Mouse (Mus musculus) retina, postnatal 1 day (tissue): ENCODE results near the gene Klhl31.

Source experiments
- DNase-seq: peaks from one replicate; pipeline ENCODE4 v3.0.0-alpha.2; 2012

Klhl31 gene

GRCm38 (mm10) chr9:77624171-77624570 lies 12.1 kb upstream of the Klhl31 start:
- no peak for DNase-seq

- peak; percentile 26 for DNase-seq
Observed at GRCm38 (mm10) chr9:77628676-77629075, 7.6 kb upstream of the Klhl31 start.

DNA sequence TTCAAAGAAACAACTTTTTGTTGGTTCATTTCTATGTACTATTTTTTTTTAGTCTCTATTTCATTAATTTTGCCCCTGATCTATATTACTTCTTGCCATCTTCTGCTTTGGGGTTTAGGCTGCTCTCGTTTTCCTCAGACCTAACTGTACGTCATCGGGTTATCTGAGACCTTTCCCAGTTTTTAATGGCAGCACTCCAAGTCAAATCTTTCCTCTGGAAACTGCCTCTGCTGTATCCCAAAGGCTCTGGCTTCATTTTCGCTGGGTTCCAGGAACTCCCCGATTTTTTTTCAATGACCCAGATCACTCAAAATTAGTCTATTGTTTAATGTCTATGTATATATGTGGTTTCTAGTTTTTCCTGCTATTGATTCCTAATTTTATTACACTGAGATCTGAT lies 6.6 kb upstream of the Klhl31 start:
- no peak for DNase-seq

DNA sequence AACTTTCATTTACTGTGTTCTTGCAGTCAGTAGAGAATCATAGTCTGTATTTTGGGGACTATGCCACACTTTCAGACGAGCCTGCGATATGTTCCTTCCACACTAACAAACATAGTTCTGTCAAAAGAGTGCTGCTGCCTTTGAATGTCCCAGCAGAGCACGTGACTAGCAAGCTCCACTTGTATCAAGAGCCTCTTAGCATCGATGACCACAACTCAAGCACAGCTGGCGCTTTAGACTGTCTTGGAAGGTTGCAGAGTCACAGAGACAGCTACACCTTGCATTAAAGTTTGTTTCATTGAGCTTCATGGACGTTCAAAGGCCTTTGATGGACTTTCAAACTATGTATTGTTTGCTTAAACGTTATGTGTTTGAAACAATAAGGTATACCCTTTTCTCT lies 5.5 kb upstream of the Klhl31 start:
- DNase-seq, result no peak

GRCm38 (mm10) chr9:77632432-77632831 lies 3.9 kb upstream of the Klhl31 start:
- no peak for DNase-seq

GRCm38 (mm10) chr9:77636003-77636402 lies 297 bp upstream of the Klhl31 start:
- no peak for DNase-seq

- no peak for DNase-seq
Observed at GRCm38 (mm10) chr9:77637357-77637756, 1.1 kb downstream of the Klhl31 start.

DNA sequence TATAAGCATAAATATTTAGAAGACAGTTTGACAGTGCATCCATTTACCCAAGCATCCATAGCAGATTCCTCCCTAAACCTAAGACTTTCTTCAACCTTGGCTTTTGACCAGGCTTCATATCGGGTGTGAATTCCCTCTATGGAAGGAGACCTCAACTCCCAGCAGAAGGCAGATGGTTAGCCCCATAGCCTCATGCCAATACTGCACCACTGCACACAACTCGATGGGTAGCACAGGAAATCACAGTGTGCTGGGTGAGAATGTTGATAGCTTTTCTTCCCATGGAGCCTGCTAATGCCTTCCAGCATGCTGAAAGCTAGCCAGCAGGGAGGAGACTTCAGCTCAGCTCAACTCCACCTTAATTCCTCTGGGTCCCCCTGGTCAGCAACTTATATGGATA lies 8.9 kb downstream of the Klhl31 start:
- no peak for DNase-seq

DNA sequence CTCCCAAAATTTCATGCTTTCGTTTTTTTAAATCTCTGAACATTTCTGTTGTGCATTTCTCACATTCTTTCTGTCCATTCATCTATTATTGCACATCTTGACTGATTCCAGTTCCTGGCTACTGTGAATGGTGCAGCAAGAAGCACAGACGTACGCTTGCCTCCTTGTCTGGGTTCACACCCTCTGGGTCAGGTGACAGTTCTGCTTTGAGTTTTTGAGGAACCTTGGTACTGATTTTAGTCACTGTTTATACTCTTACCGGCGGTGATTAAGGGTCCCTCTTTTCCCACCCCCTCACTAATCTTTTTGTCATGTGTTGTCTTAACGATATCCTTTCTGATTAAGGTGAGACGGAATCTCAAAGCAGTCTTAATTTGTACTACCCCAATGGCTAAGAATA lies 15.5 kb downstream of the Klhl31 start:
- no peak for DNase-seq

- DNase-seq, result no peak
Observed at GRCm38 (mm10) chr9:77653907-77654306, 17.6 kb downstream of the Klhl31 start.

- peak; percentile 84 for DNase-seq
Observed at GRCm38 (mm10) chr9:77655181-77655934, 19.1 kb downstream of the Klhl31 start.

DNA sequence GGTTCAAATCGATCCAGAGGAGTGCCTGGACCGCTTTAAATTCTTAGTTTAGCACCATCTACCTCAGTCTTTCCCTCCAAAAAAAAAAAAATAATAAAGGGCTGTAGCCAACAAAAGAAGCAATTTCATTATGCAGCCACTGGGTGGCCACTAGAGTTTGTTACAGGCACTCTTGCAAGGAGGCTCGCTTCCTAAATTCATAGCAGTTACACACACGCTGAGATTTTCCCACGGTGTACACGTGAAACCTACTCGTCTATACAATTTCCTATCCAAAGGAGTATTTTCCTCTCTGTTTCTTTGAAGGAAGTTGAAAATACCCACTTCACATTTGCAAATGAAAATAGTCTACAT lies 19.6 kb downstream of the Klhl31 start:
- DNase-seq, result peak; percentile 89

GRCm38 (mm10) chr9:77662917-77663316 lies 26.6 kb downstream of the Klhl31 start:
- no peak for DNase-seq

DNA sequence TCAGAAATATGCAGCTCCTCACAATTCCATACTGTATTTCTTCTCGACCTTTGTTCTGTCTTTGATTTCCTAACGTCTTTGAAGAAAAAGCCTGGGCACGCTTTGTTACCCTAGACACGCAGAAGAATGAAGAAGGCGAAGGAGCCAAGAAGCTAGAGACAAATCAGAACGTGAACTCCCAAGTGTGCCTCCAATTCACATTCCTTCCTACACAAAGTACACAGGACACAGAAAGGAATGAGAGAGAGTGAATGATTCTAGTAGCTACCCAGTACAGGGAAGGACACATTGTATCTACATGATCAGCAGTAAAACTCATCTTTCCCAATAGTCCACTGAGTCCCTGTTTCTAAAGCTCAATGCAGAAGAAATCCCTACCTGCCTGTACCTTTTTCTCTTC lies 33.8 kb downstream of the Klhl31 start:
- DNase-seq, result no peak

DNA sequence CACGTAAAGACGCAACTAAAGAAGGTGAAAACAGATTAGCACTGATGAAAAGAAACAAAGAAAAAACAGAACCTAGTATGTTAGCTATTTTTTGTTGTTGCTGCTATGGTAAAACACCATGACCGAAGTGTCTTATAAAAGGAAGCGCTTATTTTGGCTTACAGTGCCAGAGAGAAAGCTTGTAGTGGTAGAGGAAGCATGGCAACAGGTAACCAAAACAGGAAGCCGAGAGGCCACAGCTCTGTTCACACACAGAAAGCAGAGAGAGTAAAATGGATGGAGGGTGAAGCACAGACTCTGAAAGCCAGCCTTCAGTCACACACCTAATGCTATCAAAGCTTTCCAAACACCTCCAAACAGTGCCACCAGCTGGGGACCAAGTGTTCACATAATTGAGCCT lies 34.7 kb downstream of the Klhl31 start:
- DNase-seq, result no peak

DNA sequence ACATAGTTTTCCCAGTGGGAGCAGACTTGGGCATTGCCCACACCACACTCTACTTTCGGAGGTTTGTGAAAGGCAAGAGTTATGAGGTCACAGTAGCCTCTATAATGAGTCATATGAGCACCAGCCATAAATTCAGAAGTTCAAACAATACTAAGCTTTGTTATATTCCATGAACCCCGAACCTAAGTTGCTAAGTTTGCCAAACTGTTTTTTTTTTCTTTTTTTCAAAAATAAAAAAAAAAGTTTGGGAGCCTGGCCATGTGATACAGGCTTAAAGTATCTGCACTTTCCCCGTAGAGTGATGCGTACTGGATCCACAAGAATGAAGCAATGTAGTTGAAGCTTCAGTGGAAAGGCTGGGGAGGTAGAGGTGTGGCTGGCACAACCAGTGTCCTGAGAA lies 36.9 kb downstream of the Klhl31 start:
- no peak for DNase-seq

- no peak for DNase-seq
Observed at GRCm38 (mm10) chr9:77673986-77674385, 37.7 kb downstream of the Klhl31 start.

DNA sequence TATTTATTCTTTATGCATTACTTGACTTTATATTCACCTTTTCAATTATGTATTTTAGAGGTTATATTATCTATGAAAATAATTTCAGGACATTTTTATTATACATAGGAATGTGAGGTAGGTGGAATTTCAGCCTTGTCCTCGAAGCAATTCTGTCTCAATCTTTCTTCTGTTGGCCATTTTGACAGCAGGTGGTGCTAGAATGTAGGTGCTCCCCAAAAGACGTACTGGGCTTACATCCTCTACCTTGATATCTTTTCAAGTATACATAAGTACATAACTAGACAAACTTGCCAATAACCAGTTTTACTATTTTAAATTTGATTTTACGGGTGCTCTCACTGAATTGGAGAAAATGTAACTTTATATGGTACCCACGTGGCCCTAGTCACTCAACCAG lies 48.6 kb downstream of the Klhl31 start:
- DNase-seq, result no peak

DNA sequence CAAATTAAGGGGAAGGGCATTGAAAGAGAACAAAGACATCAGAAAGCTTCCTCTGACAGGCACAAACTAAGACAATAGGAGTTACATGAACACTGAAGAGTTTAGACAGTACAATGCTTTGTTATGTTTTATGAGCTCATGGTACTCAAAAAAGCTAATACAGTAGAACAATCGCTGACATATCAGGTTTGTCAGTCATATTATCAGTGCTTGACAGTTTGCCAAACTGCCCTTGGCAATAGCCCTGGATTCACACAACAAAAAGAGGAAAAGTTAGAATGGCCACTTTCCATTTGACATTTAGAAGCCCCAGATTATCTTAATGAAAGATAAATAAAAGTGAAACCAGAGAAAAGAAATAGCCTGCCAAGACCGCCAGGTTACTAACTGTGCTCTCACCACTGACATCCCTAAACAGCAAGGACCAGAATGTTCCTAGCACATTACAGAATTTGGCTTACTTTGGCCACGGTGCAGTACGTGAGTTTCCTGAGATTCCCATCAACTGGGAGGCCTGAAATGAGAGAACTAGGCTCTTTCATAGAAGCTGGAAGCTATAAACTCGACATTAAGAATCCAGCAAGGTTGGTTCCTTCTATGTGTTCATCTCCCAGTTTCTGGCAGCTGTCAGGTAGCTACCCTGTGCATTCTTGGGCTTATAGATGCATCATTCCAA lies 49.7 kb downstream of the Klhl31 start:
- peak; percentile 57 for DNase-seq

- DNase-seq, result no peak
Observed at GRCm38 (mm10) chr9:77692707-77693106, 56.4 kb downstream of the Klhl31 start.

- DNase-seq, result no peak
Observed at GRCm38 (mm10) chr9:77693405-77693804, 57.1 kb downstream of the Klhl31 start.

- no peak for DNase-seq
Observed at GRCm38 (mm10) chr9:77695586-77695985, 59.3 kb downstream of the Klhl31 start.

GRCm38 (mm10) chr9:77703476-77703875 lies 67.2 kb downstream of the Klhl31 start:
- no peak for DNase-seq

DNA sequence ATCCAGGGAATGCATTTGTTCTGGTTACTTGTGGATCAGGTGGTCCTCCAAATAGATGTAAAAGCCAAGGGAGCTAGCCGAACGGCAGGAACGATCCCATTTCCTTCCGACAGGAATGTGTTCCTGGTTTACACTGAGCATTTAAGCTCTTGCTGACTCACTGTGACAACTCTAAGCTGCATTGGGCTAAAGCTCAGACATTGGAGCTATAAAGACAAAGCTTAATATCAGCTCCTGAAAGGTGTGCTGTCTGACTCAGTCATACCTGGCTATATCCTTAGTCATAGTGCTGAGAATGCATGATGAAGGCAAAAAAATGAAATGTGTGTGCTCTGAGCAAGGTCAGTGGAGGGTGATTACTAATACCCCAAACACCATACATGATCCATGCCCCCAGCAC lies 67.8 kb downstream of the Klhl31 start:
- DNase-seq, result no peak

- no peak for DNase-seq
Observed at GRCm38 (mm10) chr9:77706515-77706914, 70.2 kb downstream of the Klhl31 start.
